Mouse (Mus musculus): ENCODE results near the gene Mef2c. TPM values are rescaled to one million over a fixed set of nuclear protein-coding genes. Genes with fewer than 3 reads are reported as not detected.

Gene Mef2c
- polyA plus RNA-seq, 1 experiment from 2014 or later, result 126 TPM

GRCm38 (mm10) chr13:83517660-83518609, 14.1 kb downstream of the Mef2c start:
- Histone ChIP-seq H3K9me3 (replicated peaks; ENCODE audit: control insufficient read depth, low read length) (no peaks in the 10 kb centered on the region), H3K27me3 (ENCODE audit: control insufficient read depth, insufficient read depth, low read length) (no peaks in the 10 kb centered on the region), H3K4me2 (peak overlapping the region; percentile 66), H3K9ac (ENCODE audit: low read depth, low read length) (peak overlapping the region; percentile 75), H3K27ac (ENCODE audit: low read depth, low read length) (peak overlapping the region; percentile 76), H3K4me1 (ENCODE audit: control insufficient read depth, insufficient read depth, low read length) (0 out of 2 replicates have a peak, but pooled peaks cover 8% of the 10 kb centered on the region), H3K4me3 (ENCODE audit: low read depth, low read length) (peak overlapping the region; percentile 56), H3K36me3 (ENCODE audit: control insufficient read depth, insufficient read depth, low read length) (no peaks in the 10 kb centered on the region)
- WGBS (ENCODE audit: insufficient replicate concordance), result under 1% methylated on average over 27 of the region's 27 CpGs
- ATAC-seq (replicated peaks; ENCODE audit: insufficient number of reproducible peaks, low FRiP score, low TSS enrichment), result peak; percentile 86

- H3K4me1 ChIP-seq (ENCODE audit: control insufficient read depth, insufficient read depth, low read length), result 0 out of 2 replicates have a peak, but pooled peaks cover 5% of the 10 kb centered on the region
- no peaks in the 10 kb centered on the region for H3K9me3 ChIP-seq (replicated peaks; ENCODE audit: control insufficient read depth, low read length)
- ATAC-seq (replicated peaks; ENCODE audit: insufficient number of reproducible peaks, low FRiP score, low TSS enrichment), result no peak
- no peaks in the 10 kb centered on the region for H3K27me3 ChIP-seq (ENCODE audit: control insufficient read depth, insufficient read depth, low read length)
- 70% methylated on average over 4 of the region's 4 CpGs for WGBS (ENCODE audit: insufficient replicate concordance)
- H3K4me2 ChIP-seq, result no peak overlapping the region
- H3K27ac ChIP-seq (ENCODE audit: low read depth, low read length), result no peak overlapping the region
- H3K4me3 ChIP-seq (ENCODE audit: low read depth, low read length), result no peak overlapping the region
- no peak overlapping the region for H3K9ac ChIP-seq (ENCODE audit: low read depth, low read length)
- no peaks in the 10 kb centered on the region for H3K36me3 ChIP-seq (ENCODE audit: control insufficient read depth, insufficient read depth, low read length)
Measured at GRCm38 (mm10) chr13:83520807-83521206, 17.0 kb downstream of the Mef2c start.

- H3K36me3 ChIP-seq (ENCODE audit: control insufficient read depth, insufficient read depth, low read length), result no peaks in the 10 kb centered on the region
- peak; percentile 68 for ATAC-seq (replicated peaks; ENCODE audit: insufficient number of reproducible peaks, low FRiP score, low TSS enrichment)
- H3K27ac ChIP-seq (ENCODE audit: low read depth, low read length), result peak overlapping the region; percentile 95
- H3K27me3 ChIP-seq (ENCODE audit: control insufficient read depth, insufficient read depth, low read length), result no peaks in the 10 kb centered on the region
- H3K4me3 ChIP-seq (ENCODE audit: low read depth, low read length), result peak overlapping the region; percentile 77
- H3K4me2 ChIP-seq, result peak overlapping the region; percentile 70
- H3K9ac ChIP-seq (ENCODE audit: low read depth, low read length), result peak overlapping the region; percentile 81
- no peaks in the 10 kb centered on the region for H3K9me3 ChIP-seq (replicated peaks; ENCODE audit: control insufficient read depth, low read length)
- under 1% methylated on average over 35 of the region's 35 CpGs for WGBS (ENCODE audit: insufficient replicate concordance)
- H3K4me1 ChIP-seq (ENCODE audit: control insufficient read depth, insufficient read depth, low read length), result peaks cover 8% of the 10 kb centered on the region; the same call in 1 of the 2 replicates
Measured at GRCm38 (mm10) chr13:83523232-83523969, 19.6 kb downstream of the Mef2c start.

- H3K4me3 ChIP-seq (ENCODE audit: low read depth, low read length), result peak overlapping the region; percentile 77
- H3K4me1 ChIP-seq (ENCODE audit: control insufficient read depth, insufficient read depth, low read length), result peaks cover 5% of the 10 kb centered on the region; the same call in 1 of the 2 replicates
- no peaks in the 10 kb centered on the region for H3K27me3 ChIP-seq (ENCODE audit: control insufficient read depth, insufficient read depth, low read length)
- no peaks in the 10 kb centered on the region for H3K36me3 ChIP-seq (ENCODE audit: control insufficient read depth, insufficient read depth, low read length)
- ATAC-seq (replicated peaks; ENCODE audit: insufficient number of reproducible peaks, low FRiP score, low TSS enrichment), result peak; percentile 74
- WGBS (ENCODE audit: insufficient replicate concordance), result under 1% methylated on average over 43 of the region's 43 CpGs
- peak overlapping the region; percentile 95 for H3K27ac ChIP-seq (ENCODE audit: low read depth, low read length)
- H3K9ac ChIP-seq (ENCODE audit: low read depth, low read length), result peak overlapping the region; percentile 81
- H3K4me2 ChIP-seq, result peak overlapping the region; percentile 70
- H3K9me3 ChIP-seq (replicated peaks; ENCODE audit: control insufficient read depth, low read length), result no peaks in the 10 kb centered on the region
Measured at GRCm38 (mm10) chr13:83524159-83524901, 20.5 kb downstream of the Mef2c start.

- Histone ChIP-seq H3K4me3 (ENCODE audit: low read depth, low read length) (peak overlapping the region; percentile 77), H3K27me3 (ENCODE audit: control insufficient read depth, insufficient read depth, low read length) (no peaks in the 10 kb centered on the region), H3K36me3 (ENCODE audit: control insufficient read depth, insufficient read depth, low read length) (no peaks in the 10 kb centered on the region), H3K4me1 (ENCODE audit: control insufficient read depth, insufficient read depth, low read length) (peaks cover 7% of the 10 kb centered on the region; the same call in 1 of the 2 replicates), H3K4me2 (peak overlapping the region; percentile 70), H3K9ac (ENCODE audit: low read depth, low read length) (peak overlapping the region; percentile 81), H3K27ac (ENCODE audit: low read depth, low read length) (peak overlapping the region; percentile 95), H3K9me3 (replicated peaks; ENCODE audit: control insufficient read depth, low read length) (no peaks in the 10 kb centered on the region)
- ATAC-seq (replicated peaks; ENCODE audit: insufficient number of reproducible peaks, low FRiP score, low TSS enrichment), result no peak
- 4% methylated on average over 7 of the region's 7 CpGs for WGBS (ENCODE audit: insufficient replicate concordance)
Measured at GRCm38 (mm10) chr13:83524902-83525715, 21.3 kb downstream of the Mef2c start.

- ATAC-seq (replicated peaks; ENCODE audit: insufficient number of reproducible peaks, low FRiP score, low TSS enrichment), result no peak
- peak overlapping the region; percentile 77 for H3K4me3 ChIP-seq (ENCODE audit: low read depth, low read length)
- peak overlapping the region; percentile 70 for H3K4me2 ChIP-seq
- H3K9me3 ChIP-seq (replicated peaks; ENCODE audit: control insufficient read depth, low read length), result no peaks in the 10 kb centered on the region
- no peaks in the 10 kb centered on the region for H3K36me3 ChIP-seq (ENCODE audit: control insufficient read depth, insufficient read depth, low read length)
- peak overlapping the region; percentile 95 for H3K27ac ChIP-seq (ENCODE audit: low read depth, low read length)
- peaks cover 8% of the 10 kb centered on the region; the same call in 1 of the 2 replicates for H3K4me1 ChIP-seq (ENCODE audit: control insufficient read depth, insufficient read depth, low read length)
- H3K27me3 ChIP-seq (ENCODE audit: control insufficient read depth, insufficient read depth, low read length), result no peaks in the 10 kb centered on the region
- peak overlapping the region; percentile 81 for H3K9ac ChIP-seq (ENCODE audit: low read depth, low read length)
- WGBS (ENCODE audit: insufficient replicate concordance), result 23% methylated on average over 2 of the region's 2 CpGs
Measured at GRCm38 (mm10) chr13:83525716-83526005, 21.8 kb downstream of the Mef2c start.

GRCm38 (mm10) chr13:83526066-83526465, 22.2 kb downstream of the Mef2c start:
- peak overlapping the region; percentile 70 for H3K4me2 ChIP-seq
- 0 out of 2 replicates have a peak overlapping the region, but pooled peaks have one; percentile 95 for H3K27ac ChIP-seq (ENCODE audit: low read depth, low read length)
- H3K4me1 ChIP-seq (ENCODE audit: control insufficient read depth, insufficient read depth, low read length), result peaks cover 8% of the 10 kb centered on the region; the same call in 1 of the 2 replicates
- ATAC-seq (replicated peaks; ENCODE audit: insufficient number of reproducible peaks, low FRiP score, low TSS enrichment), result no peak
- no peaks in the 10 kb centered on the region for H3K36me3 ChIP-seq (ENCODE audit: control insufficient read depth, insufficient read depth, low read length)
- peak overlapping the region; percentile 81 for H3K9ac ChIP-seq (ENCODE audit: low read depth, low read length)
- H3K9me3 ChIP-seq (replicated peaks; ENCODE audit: control insufficient read depth, low read length), result no peaks in the 10 kb centered on the region
- H3K4me3 ChIP-seq (ENCODE audit: low read depth, low read length), result peak overlapping the region; percentile 77
- WGBS (ENCODE audit: insufficient replicate concordance), result 16% methylated on average over 6 of the region's 6 CpGs
- H3K27me3 ChIP-seq (ENCODE audit: control insufficient read depth, insufficient read depth, low read length), result no peaks in the 10 kb centered on the region
